Mouse (Mus musculus): ENCODE measurements around the gene Il7r. TPM values are rescaled to one million over a fixed set of nuclear protein-coding genes. Genes with fewer than 3 reads are reported as not detected.

Il7r gene
- polyA plus RNA-seq, 1 experiment from 2014 or later = 0.07 TPM

GRCm38 (mm10) chr15:9533356-9533902 is 3.5 kb upstream of the Il7r start:
- Histone ChIP-seq H3K27me3 (no peaks in the 10 kb centered on the region), H3K9me3 (replicated peaks) (no peaks in the 10 kb centered on the region), H3K9ac (no peak overlapping the region), H3K36me3 (no peaks in the 10 kb centered on the region), H3K4me3 (replicated peaks) (no peak overlapping the region), H3K4me1 (no peaks in the 10 kb centered on the region), H3K27ac (replicated peaks) (no peak overlapping the region), H3K4me2 (replicated peaks) (no peak overlapping the region)
- WGBS = 85% methylated on average over 3 of the region's 3 CpGs
- ATAC-seq (ENCODE audit: insufficient number of reproducible peaks, low FRiP score, low TSS enrichment, low read depth) = no peak

DNA sequence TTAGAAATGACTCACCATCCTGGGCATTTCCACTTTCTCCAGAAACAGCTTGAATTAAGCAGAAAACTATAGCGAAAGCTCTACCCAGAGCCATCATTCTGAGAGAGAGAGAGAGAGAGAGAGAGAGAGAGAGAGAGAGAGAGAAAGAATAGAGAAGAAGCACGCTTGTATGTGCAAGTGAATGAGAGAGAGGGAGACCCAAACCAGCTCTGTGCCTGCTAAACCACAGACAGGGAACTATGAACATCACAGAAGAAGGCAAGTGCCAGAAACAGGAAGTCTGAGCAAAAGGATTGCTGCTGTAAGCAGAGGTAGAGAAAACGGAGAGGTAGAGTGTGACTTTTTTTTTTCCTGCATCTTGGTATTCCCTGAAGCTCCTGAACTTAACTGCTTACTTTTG is 330 bp downstream of the Il7r start:
- no peaks in the 10 kb centered on the region for H3K9me3 ChIP-seq (replicated peaks)
- no peak overlapping the region for H3K27ac ChIP-seq (replicated peaks)
- no peaks in the 10 kb centered on the region for H3K36me3 ChIP-seq
- H3K27me3 ChIP-seq = no peaks in the 10 kb centered on the region
- no peak for ATAC-seq (ENCODE audit: insufficient number of reproducible peaks, low FRiP score, low TSS enrichment, low read depth)
- 67% methylated on average over 3 of the region's 3 CpGs for WGBS
- H3K4me1 ChIP-seq = no peaks in the 10 kb centered on the region
- no peak overlapping the region for H3K9ac ChIP-seq
- H3K4me3 ChIP-seq (replicated peaks) = no peak overlapping the region
- H3K4me2 ChIP-seq (replicated peaks) = no peak overlapping the region

DNA sequence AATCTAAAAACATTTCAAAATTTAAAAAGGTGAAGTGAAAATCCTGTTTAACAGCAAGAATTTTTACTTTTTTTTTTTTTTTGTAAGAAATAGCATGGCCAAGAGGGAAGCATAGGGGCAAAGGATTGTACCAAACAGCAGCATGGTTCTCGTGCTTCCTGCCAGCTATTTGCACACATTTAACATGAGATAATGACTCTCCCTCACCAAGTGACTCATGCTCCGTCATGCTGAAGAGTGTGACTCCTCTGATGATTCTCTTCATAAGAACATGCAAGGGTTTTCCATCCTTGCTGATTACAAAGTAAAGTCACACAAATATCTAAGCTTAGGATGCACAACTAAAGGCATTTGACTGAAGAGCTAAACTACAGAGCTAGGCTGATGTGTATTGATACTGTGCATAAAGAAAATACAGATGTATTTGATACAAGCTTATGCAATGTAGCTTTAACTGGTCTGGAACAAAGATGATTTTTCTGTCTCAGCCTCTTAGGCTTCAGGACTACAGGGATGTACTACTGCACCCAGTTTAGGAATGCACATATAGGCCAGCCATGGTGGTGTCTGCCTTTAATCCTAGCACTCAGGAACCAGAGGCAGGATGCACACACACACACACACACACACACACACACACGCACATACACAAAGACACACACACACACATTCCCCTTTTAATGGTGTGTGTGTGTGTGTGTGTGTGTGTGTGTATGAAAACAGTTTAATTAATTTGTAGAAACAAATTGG is 1.6 kb downstream of the Il7r start:
- H3K9me3 ChIP-seq (replicated peaks) = no peaks in the 10 kb centered on the region
- H3K4me3 ChIP-seq (replicated peaks) = no peak overlapping the region
- no peaks in the 10 kb centered on the region for H3K27me3 ChIP-seq
- no peak overlapping the region for H3K9ac ChIP-seq
- no peaks in the 10 kb centered on the region for H3K4me1 ChIP-seq
- no peak overlapping the region for H3K4me2 ChIP-seq (replicated peaks)
- no peak overlapping the region for H3K27ac ChIP-seq (replicated peaks)
- 71% methylated on average over 3 of the region's 3 CpGs for WGBS
- no peaks in the 10 kb centered on the region for H3K36me3 ChIP-seq
- ATAC-seq (ENCODE audit: insufficient number of reproducible peaks, low FRiP score, low TSS enrichment, low read depth) = no peak

DNA sequence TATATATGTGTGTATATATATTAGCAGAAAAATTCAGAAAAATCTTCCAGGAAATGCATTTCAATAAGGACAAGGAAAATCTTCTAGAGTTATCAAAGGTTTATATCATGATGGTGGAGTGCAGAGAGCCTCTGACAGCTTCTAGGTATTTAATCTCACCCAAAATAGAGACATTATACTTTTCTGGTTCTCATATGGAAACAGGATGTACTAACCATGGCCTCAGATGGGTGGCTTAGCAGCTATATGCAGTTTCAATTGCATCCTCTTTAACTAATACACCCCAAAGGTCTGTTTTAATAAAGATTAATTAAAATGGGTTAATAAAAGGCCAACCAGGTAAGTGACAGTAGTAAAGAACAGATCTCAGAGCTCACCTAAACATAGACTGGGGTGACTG is 3.6 kb downstream of the Il7r start:
- Histone ChIP-seq H3K4me3 (replicated peaks) (no peak overlapping the region), H3K4me1 (no peaks in the 10 kb centered on the region), H3K9me3 (replicated peaks) (no peaks in the 10 kb centered on the region), H3K27ac (replicated peaks) (no peak overlapping the region), H3K9ac (no peak overlapping the region), H3K4me2 (replicated peaks) (no peak overlapping the region), H3K36me3 (no peaks in the 10 kb centered on the region), H3K27me3 (no peaks in the 10 kb centered on the region)
- ATAC-seq (ENCODE audit: insufficient number of reproducible peaks, low FRiP score, low TSS enrichment, low read depth) = no peak

- Histone ChIP-seq H3K4me1 (no peaks in the 10 kb centered on the region), H3K4me3 (replicated peaks) (no peak overlapping the region), H3K27me3 (no peaks in the 10 kb centered on the region), H3K9me3 (replicated peaks) (no peaks in the 10 kb centered on the region), H3K27ac (replicated peaks) (no peak overlapping the region), H3K36me3 (no peaks in the 10 kb centered on the region), H3K4me2 (replicated peaks) (no peak overlapping the region), H3K9ac (no peak overlapping the region)
- no peak for ATAC-seq (ENCODE audit: insufficient number of reproducible peaks, low FRiP score, low TSS enrichment, low read depth)
- WGBS = 81% methylated on average over 5 of the region's 5 CpGs
Observed at GRCm38 (mm10) chr15:9524907-9525306, 5.1 kb downstream of the Il7r start.

GRCm38 (mm10) chr15:9523956-9524355 is 6.0 kb downstream of the Il7r start:
- no peak overlapping the region for H3K9ac ChIP-seq
- no peaks in the 10 kb centered on the region for H3K9me3 ChIP-seq (replicated peaks)
- no peak overlapping the region for H3K27ac ChIP-seq (replicated peaks)
- no peak for ATAC-seq (ENCODE audit: insufficient number of reproducible peaks, low FRiP score, low TSS enrichment, low read depth)
- no peak overlapping the region for H3K4me2 ChIP-seq (replicated peaks)
- WGBS = 68% methylated on average over 5 of the region's 5 CpGs
- no peaks in the 10 kb centered on the region for H3K36me3 ChIP-seq
- H3K4me1 ChIP-seq = no peaks in the 10 kb centered on the region
- no peaks in the 10 kb centered on the region for H3K27me3 ChIP-seq
- H3K4me3 ChIP-seq (replicated peaks) = no peak overlapping the region

DNA sequence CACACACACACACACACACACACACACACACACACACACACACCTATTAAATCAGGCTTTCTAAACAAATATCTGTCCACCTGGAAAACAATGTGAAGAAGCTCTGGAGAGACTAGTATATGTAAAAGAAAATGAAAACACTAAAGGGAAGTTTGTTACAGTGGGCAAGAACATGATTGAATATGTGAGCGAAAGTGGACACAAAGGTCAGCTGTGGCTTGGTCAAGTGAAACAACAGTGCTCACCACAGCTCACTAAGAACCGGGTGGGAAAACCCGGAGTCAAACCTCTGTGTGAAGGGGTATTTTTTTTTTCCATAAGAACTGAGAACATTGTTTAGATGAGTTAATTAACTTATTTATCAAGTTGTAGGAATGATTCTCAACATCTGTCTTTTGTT is 6.9 kb downstream of the Il7r start:
- Histone ChIP-seq H3K27me3 (no peaks in the 10 kb centered on the region), H3K27ac (replicated peaks) (no peak overlapping the region), H3K4me2 (replicated peaks) (no peak overlapping the region), H3K9me3 (replicated peaks) (no peaks in the 10 kb centered on the region), H3K4me1 (no peaks in the 10 kb centered on the region), H3K36me3 (no peaks in the 10 kb centered on the region), H3K9ac (no peak overlapping the region), H3K4me3 (replicated peaks) (no peak overlapping the region)
- ATAC-seq (ENCODE audit: insufficient number of reproducible peaks, low FRiP score, low TSS enrichment, low read depth) = no peak
- 84% methylated on average over 3 of the region's 3 CpGs for WGBS

DNA sequence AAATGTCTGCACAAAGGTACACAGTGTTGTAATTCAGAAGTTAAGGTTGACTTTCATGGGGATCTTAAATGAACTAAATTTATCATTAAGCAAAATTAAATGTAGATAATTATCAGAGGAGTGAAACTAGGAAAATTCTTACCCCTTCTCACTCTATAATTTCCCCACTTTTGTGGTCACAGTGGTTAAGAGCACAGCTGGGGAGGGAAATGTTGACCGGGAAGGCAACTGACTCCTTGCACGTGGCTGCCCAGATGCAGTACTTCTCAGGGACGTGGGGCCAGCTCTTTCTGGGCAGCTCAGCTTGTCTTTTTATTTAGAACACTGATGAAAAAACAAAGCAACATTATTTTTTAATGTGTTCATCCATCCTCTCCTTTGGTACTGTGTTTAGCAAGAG is 37.9 kb downstream of the Il7r start:
- no peak for ATAC-seq (ENCODE audit: insufficient number of reproducible peaks, low FRiP score, low TSS enrichment, low read depth)

DNA sequence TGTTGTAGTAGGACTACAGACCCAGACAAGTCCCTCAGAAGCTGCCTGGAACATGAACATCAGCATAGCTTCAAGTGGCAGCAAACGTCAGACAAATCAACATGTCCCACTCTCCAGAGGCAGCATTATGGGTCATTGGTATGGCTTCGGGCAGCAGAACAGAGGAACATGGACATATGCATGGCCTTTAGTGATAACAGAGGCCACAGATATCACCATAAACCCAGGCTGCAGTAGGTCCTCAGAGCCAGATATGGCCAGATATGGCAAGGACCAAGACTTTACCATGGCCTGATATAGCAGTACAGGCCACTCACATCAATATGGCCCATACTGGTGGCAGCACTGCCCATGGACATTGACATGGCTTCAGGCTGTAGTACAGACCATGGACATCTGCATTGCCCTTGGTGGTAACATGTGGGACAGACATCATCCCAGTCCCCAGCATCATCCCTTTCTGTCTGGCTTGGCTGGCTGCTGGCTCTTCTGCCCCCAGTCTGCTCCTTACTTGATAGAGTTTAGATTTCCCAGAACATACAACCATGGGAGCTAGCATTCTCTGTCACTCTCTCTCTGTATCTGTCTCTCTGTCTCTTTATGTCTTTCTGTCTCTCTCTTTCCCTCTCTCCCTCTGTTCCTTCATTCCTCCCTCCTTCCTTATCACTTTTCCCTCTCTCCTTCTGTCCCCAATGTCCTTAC is 40.4 kb downstream of the Il7r start:
- Histone ChIP-seq H3K4me2 (replicated peaks) (no peak overlapping the region), H3K36me3 (no peaks in the 10 kb centered on the region), H3K4me3 (replicated peaks) (no peak overlapping the region), H3K9ac (no peak overlapping the region), H3K4me1 (no peaks in the 10 kb centered on the region), H3K27ac (replicated peaks) (no peak overlapping the region), H3K9me3 (replicated peaks) (no peaks in the 10 kb centered on the region), H3K27me3 (no peaks in the 10 kb centered on the region)
- WGBS = 83% methylated on average over 2 of the region's 2 CpGs
- no peak for ATAC-seq (ENCODE audit: insufficient number of reproducible peaks, low FRiP score, low TSS enrichment, low read depth)

More for the DNA sequence above, 37.9 kb downstream of the Il7r start:
- Histone ChIP-seq H3K4me3 (replicated peaks) (no peak overlapping the region), H3K4me2 (replicated peaks) (no peak overlapping the region), H3K4me1 (no peaks in the 10 kb centered on the region), H3K9me3 (replicated peaks) (no peaks in the 10 kb centered on the region), H3K27me3 (no peaks in the 10 kb centered on the region), H3K27ac (replicated peaks) (no peak overlapping the region), H3K36me3 (no peaks in the 10 kb centered on the region), H3K9ac (no peak overlapping the region)
- 59% methylated on average over 3 of the region's 3 CpGs for WGBS

DNA sequence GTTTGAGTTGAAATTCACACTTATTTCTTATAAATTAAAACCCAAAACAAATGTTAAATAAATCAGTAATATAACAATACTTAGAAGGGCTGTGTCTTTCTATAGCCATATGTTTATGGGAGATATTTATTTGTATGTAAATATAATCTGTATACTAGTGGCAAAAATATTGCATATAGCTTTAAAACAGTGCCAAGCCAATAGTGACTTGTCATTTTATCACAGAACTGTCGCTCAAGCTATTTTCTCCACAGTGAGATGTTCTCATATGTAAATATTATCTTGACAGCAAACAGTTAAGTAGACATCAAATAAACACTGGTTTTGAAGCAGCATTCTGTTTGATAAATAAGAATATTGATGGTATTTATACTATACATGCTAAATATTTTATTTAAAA is 56.8 kb downstream of the Il7r start:
- no peaks in the 10 kb centered on the region for H3K36me3 ChIP-seq
- H3K27ac ChIP-seq (replicated peaks) = no peak overlapping the region
- no peak overlapping the region for H3K9ac ChIP-seq
- 80% methylated on average over 1 of the region's 1 CpGs for WGBS
- no peak for ATAC-seq (ENCODE audit: insufficient number of reproducible peaks, low FRiP score, low TSS enrichment, low read depth)
- H3K4me3 ChIP-seq (replicated peaks) = no peak overlapping the region
- no peaks in the 10 kb centered on the region for H3K9me3 ChIP-seq (replicated peaks)
- H3K27me3 ChIP-seq = no peaks in the 10 kb centered on the region
- H3K4me1 ChIP-seq = no peaks in the 10 kb centered on the region
- no peak overlapping the region for H3K4me2 ChIP-seq (replicated peaks)

GRCm38 (mm10) chr15:9472618-9473017 is 57.4 kb downstream of the Il7r start:
- Histone ChIP-seq H3K27ac (replicated peaks) (no peak overlapping the region), H3K9me3 (replicated peaks) (no peaks in the 10 kb centered on the region), H3K36me3 (no peaks in the 10 kb centered on the region), H3K4me3 (replicated peaks) (no peak overlapping the region), H3K4me2 (replicated peaks) (no peak overlapping the region), H3K4me1 (no peaks in the 10 kb centered on the region), H3K9ac (no peak overlapping the region), H3K27me3 (no peaks in the 10 kb centered on the region)
- 66% methylated on average over 3 of the region's 3 CpGs for WGBS
- no peak for ATAC-seq (ENCODE audit: insufficient number of reproducible peaks, low FRiP score, low TSS enrichment, low read depth)

- no peak for ATAC-seq (ENCODE audit: insufficient number of reproducible peaks, low FRiP score, low TSS enrichment, low read depth)
- no peaks in the 10 kb centered on the region for H3K4me1 ChIP-seq
- no peak overlapping the region for H3K4me3 ChIP-seq (replicated peaks)
- 55% methylated on average over 3 of the region's 3 CpGs for WGBS
- H3K27me3 ChIP-seq = no peaks in the 10 kb centered on the region
- no peaks in the 10 kb centered on the region for H3K9me3 ChIP-seq (replicated peaks)
- no peak overlapping the region for H3K9ac ChIP-seq
- no peak overlapping the region for H3K4me2 ChIP-seq (replicated peaks)
- no peak overlapping the region for H3K27ac ChIP-seq (replicated peaks)
- H3K36me3 ChIP-seq = no peaks in the 10 kb centered on the region
Observed at GRCm38 (mm10) chr15:9472167-9472566, 57.8 kb downstream of the Il7r start.
